Mouse (Mus musculus): ENCODE results near the gene Tenm4. TPM values are rescaled to one million over a fixed set of nuclear protein-coding genes. Genes with fewer than 3 reads are reported as not detected.

Gene Tenm4
- polyA plus RNA-seq, 1 experiment: 0.79 TPM

- TF ChIP-seq CTCF (IDR thresholded peaks at IDR 0.05; ENCODE audit: extremely low read depth, insufficient read length, insufficient replicate concordance, low read depth, low read length) (no peak), POLR2A (IDR thresholded peaks at IDR 0.05; ENCODE audit: low read depth, low read length) (no peak)
- Histone ChIP-seq H3K4me1 (ENCODE audit: control insufficient read depth, insufficient read depth, insufficient read length, low read length) (no peaks in the 10 kb centered on the region), H3K27me3 (ENCODE audit: control insufficient read depth, insufficient read depth, low read length) (no peaks in the 10 kb centered on the region), H3K4me3 (ENCODE audit: low read depth, low read length) (no peak overlapping the region), H3K27ac (ENCODE audit: insufficient read depth, low read depth, low read length) (no peak overlapping the region), H3K36me3 (ENCODE audit: control insufficient read depth, insufficient read depth, low read length) (no peaks in the 10 kb centered on the region)
- WGBS: 49% methylated on average over 6 of the region's 6 CpGs
Observed at GRCm38 (mm10) chr7:96672322-96672914, 501.4 kb downstream of the Tenm4 start.

- Histone ChIP-seq H3K27ac (ENCODE audit: insufficient read depth, low read depth, low read length) (no peak overlapping the region), H3K4me1 (ENCODE audit: control insufficient read depth, insufficient read depth, insufficient read length, low read length) (no peaks in the 10 kb centered on the region), H3K27me3 (ENCODE audit: control insufficient read depth, insufficient read depth, low read length) (no peaks in the 10 kb centered on the region), H3K36me3 (ENCODE audit: control insufficient read depth, insufficient read depth, low read length) (no peaks in the 10 kb centered on the region), H3K4me3 (ENCODE audit: low read depth, low read length) (no peak overlapping the region)
- 91% methylated on average over 2 of the region's 2 CpGs for WGBS
- no peak for TF ChIP-seq CTCF (IDR thresholded peaks at IDR 0.05; ENCODE audit: extremely low read depth, insufficient read length, insufficient replicate concordance, low read depth, low read length)
- TF ChIP-seq POLR2A (IDR thresholded peaks at IDR 0.05; ENCODE audit: low read depth, low read length): no peak
Observed at GRCm38 (mm10) chr7:96677082-96677481, 506.0 kb downstream of the Tenm4 start.

GRCm38 (mm10) chr7:96678236-96678635 lies 507.2 kb downstream of the Tenm4 start:
- Histone ChIP-seq H3K27ac (ENCODE audit: insufficient read depth, low read depth, low read length) (no peak overlapping the region), H3K4me1 (ENCODE audit: control insufficient read depth, insufficient read depth, insufficient read length, low read length) (no peaks in the 10 kb centered on the region), H3K27me3 (ENCODE audit: control insufficient read depth, insufficient read depth, low read length) (no peaks in the 10 kb centered on the region), H3K36me3 (ENCODE audit: control insufficient read depth, insufficient read depth, low read length) (no peaks in the 10 kb centered on the region), H3K4me3 (ENCODE audit: low read depth, low read length) (no peak overlapping the region)
- 84% methylated on average over 4 of the region's 4 CpGs for WGBS
- TF ChIP-seq CTCF (IDR thresholded peaks at IDR 0.05; ENCODE audit: extremely low read depth, insufficient read length, insufficient replicate concordance, low read depth, low read length) (no peak), POLR2A (IDR thresholded peaks at IDR 0.05; ENCODE audit: low read depth, low read length) (no peak)

- WGBS: 77% methylated on average over 1 of the region's 1 CpGs
- H3K4me1 ChIP-seq (ENCODE audit: control insufficient read depth, insufficient read depth, insufficient read length, low read length): no peaks in the 10 kb centered on the region
- H3K27ac ChIP-seq (ENCODE audit: insufficient read depth, low read depth, low read length): no peak overlapping the region
- H3K36me3 ChIP-seq (ENCODE audit: control insufficient read depth, insufficient read depth, low read length): no peaks in the 10 kb centered on the region
- H3K4me3 ChIP-seq (ENCODE audit: low read depth, low read length): no peak overlapping the region
- H3K27me3 ChIP-seq (ENCODE audit: control insufficient read depth, insufficient read depth, low read length): no peaks in the 10 kb centered on the region
- TF ChIP-seq POLR2A (IDR thresholded peaks at IDR 0.05; ENCODE audit: low read depth, low read length) (no peak), CTCF (IDR thresholded peaks at IDR 0.05; ENCODE audit: extremely low read depth, insufficient read length, insufficient replicate concordance, low read depth, low read length) (no peak)
Observed at GRCm38 (mm10) chr7:96679746-96680145, 508.7 kb downstream of the Tenm4 start.

- Histone ChIP-seq H3K27ac (ENCODE audit: insufficient read depth, low read depth, low read length) (no peak overlapping the region), H3K4me3 (ENCODE audit: low read depth, low read length) (no peak overlapping the region), H3K36me3 (ENCODE audit: control insufficient read depth, insufficient read depth, low read length) (no peaks in the 10 kb centered on the region), H3K4me1 (ENCODE audit: control insufficient read depth, insufficient read depth, insufficient read length, low read length) (no peaks in the 10 kb centered on the region), H3K27me3 (ENCODE audit: control insufficient read depth, insufficient read depth, low read length) (no peaks in the 10 kb centered on the region)
- TF ChIP-seq CTCF (IDR thresholded peaks at IDR 0.05; ENCODE audit: extremely low read depth, insufficient read length, insufficient replicate concordance, low read depth, low read length): no peak
- TF ChIP-seq POLR2A (IDR thresholded peaks at IDR 0.05; ENCODE audit: low read depth, low read length): no peak
- 91% methylated on average over 5 of the region's 5 CpGs for WGBS
Observed at GRCm38 (mm10) chr7:96680405-96680804, 509.4 kb downstream of the Tenm4 start.

- WGBS: 83% methylated on average over 4 of the region's 4 CpGs
- no peaks in the 10 kb centered on the region for H3K36me3 ChIP-seq (ENCODE audit: control insufficient read depth, insufficient read depth, low read length)
- no peak overlapping the region for H3K27ac ChIP-seq (ENCODE audit: insufficient read depth, low read depth, low read length)
- H3K4me3 ChIP-seq (ENCODE audit: low read depth, low read length): no peak overlapping the region
- H3K4me1 ChIP-seq (ENCODE audit: control insufficient read depth, insufficient read depth, insufficient read length, low read length): no peaks in the 10 kb centered on the region
- H3K27me3 ChIP-seq (ENCODE audit: control insufficient read depth, insufficient read depth, low read length): no peaks in the 10 kb centered on the region
- TF ChIP-seq POLR2A (IDR thresholded peaks at IDR 0.05; ENCODE audit: low read depth, low read length) (no peak), CTCF (IDR thresholded peaks at IDR 0.05; ENCODE audit: extremely low read depth, insufficient read length, insufficient replicate concordance, low read depth, low read length) (no peak)
Observed at GRCm38 (mm10) chr7:96681808-96682207, 510.8 kb downstream of the Tenm4 start.

GRCm38 (mm10) chr7:96688141-96688540 lies 517.1 kb downstream of the Tenm4 start:
- no peak overlapping the region for H3K27ac ChIP-seq (ENCODE audit: insufficient read depth, low read depth, low read length)
- no peaks in the 10 kb centered on the region for H3K4me1 ChIP-seq (ENCODE audit: control insufficient read depth, insufficient read depth, insufficient read length, low read length)
- no peaks in the 10 kb centered on the region for H3K27me3 ChIP-seq (ENCODE audit: control insufficient read depth, insufficient read depth, low read length)
- no peak for TF ChIP-seq CTCF (IDR thresholded peaks at IDR 0.05; ENCODE audit: extremely low read depth, insufficient read length, insufficient replicate concordance, low read depth, low read length)
- H3K36me3 ChIP-seq (ENCODE audit: control insufficient read depth, insufficient read depth, low read length): no peaks in the 10 kb centered on the region
- no peak overlapping the region for H3K4me3 ChIP-seq (ENCODE audit: low read depth, low read length)
- WGBS: 67% methylated on average over 3 of the region's 3 CpGs
